Mouse (Mus musculus): Measurements from ENCODE around the gene Lmntd2. TPM values are rescaled to one million over a fixed set of nuclear protein-coding genes. Genes with fewer than 3 reads are reported as not detected.

Gene Lmntd2
- total and polyA plus RNA-seq, 2 experiments from 2014 or later, result 0.15 TPM; not detected in 1

- peaks cover 49% of the 10 kb centered on the region for H3K36me3 ChIP-seq (replicated peaks; ENCODE audit: control insufficient read depth, insufficient read depth, low read length)
- no peaks in the 10 kb centered on the region for H3K9me3 ChIP-seq (replicated peaks; ENCODE audit: control insufficient read depth, low read length)
- TF ChIP-seq CTCF (IDR thresholded peaks at IDR 0.05; ENCODE audit: low read depth) (no peak), EP300 (IDR thresholded peaks at IDR 0.05; ENCODE audit: low read depth) (no peak)
- 65% methylated on average over 6 of the region's 6 CpGs for whole genome bisulfite sequencing
- no peak for ATAC-seq (ENCODE audit: insufficient read depth, low read depth)
- no peak overlapping the region for H3K4me3 ChIP-seq (ENCODE audit: low read depth, low read length)
- H3K4me2 ChIP-seq (ENCODE audit: low read depth, low read length), result no peak overlapping the region
- no peaks in the 10 kb centered on the region for H3K27me3 ChIP-seq (ENCODE audit: control insufficient read depth, insufficient read depth, low read length)
- peak; percentile 16 for DNase-seq (ENCODE audit: low spot score)
- H3K4me1 ChIP-seq (ENCODE audit: control insufficient read depth, insufficient read depth), result peaks cover 12% of the 10 kb centered on the region
- H3K27ac ChIP-seq (ENCODE audit: low read depth), result no peak overlapping the region
- H3K9ac ChIP-seq (replicated peaks; ENCODE audit: low read depth, low read length), result no peak overlapping the region
These were observed 49.0 kb downstream of the Lmntd2 start for GRCm38 (mm10) chr7:141164850-141165249.

GRCm38 (mm10) chr7:141164397-141164796 is 49.5 kb downstream of the Lmntd2 start:
- no peaks in the 10 kb centered on the region for H3K27me3 ChIP-seq (ENCODE audit: control insufficient read depth, insufficient read depth, low read length)
- no peaks in the 10 kb centered on the region for H3K9me3 ChIP-seq (replicated peaks; ENCODE audit: control insufficient read depth, low read length)
- TF ChIP-seq CTCF (IDR thresholded peaks at IDR 0.05; ENCODE audit: low read depth) (no peak), EP300 (IDR thresholded peaks at IDR 0.05; ENCODE audit: low read depth) (no peak)
- WGBS, result 74% methylated on average over 7 of the region's 7 CpGs
- peaks cover 54% of the 10 kb centered on the region for H3K36me3 ChIP-seq (replicated peaks; ENCODE audit: control insufficient read depth, insufficient read depth, low read length)
- peaks cover 12% of the 10 kb centered on the region for H3K4me1 ChIP-seq (ENCODE audit: control insufficient read depth, insufficient read depth)
- no peak for DNase-seq (ENCODE audit: low spot score)
- no peak overlapping the region for H3K27ac ChIP-seq (ENCODE audit: low read depth)
- no peak overlapping the region for H3K4me3 ChIP-seq (ENCODE audit: low read depth, low read length)
- H3K9ac ChIP-seq (replicated peaks; ENCODE audit: low read depth, low read length), result no peak overlapping the region
- no peak for ATAC-seq (ENCODE audit: insufficient read depth, low read depth)
- H3K4me2 ChIP-seq (ENCODE audit: low read depth, low read length), result no peak overlapping the region

MicroRNA genes within 50 kb of the gene (microRNA counts, 519-probe panel; counts per million panel counts)
- microRNA mmu-miR-210, result 5,683 counts per million, percentile 74 among the panel's probes with 10 or more counts

Small RNA genes lying within 50 kb of the gene (microRNA-seq; reads per million reads assigned to microRNA genes)
- gene Mir210, result 1,367 reads per million, percentile 82 among the genes with 10 or more reads in this experiment

Other genes with a start within 250 kb of the Lmntd2 start
- gene Ifitm1, start 246.9 kb downstream of the Lmntd2 start, total RNA-seq (2014; rRNA removed; ENCODE audit: low replicate concordance), result 1.4 and 23.1 TPM in 2 replicates
- 4.1 and 6.6 TPM in 2 replicates for gene Ifitm1, start 246.9 kb downstream of the Lmntd2 start, polyA plus RNA-seq (2015; fragmentation: Nextera tagmentation; extraction: Ambion mirVana)
- gene Ifitm3, start 203.3 kb downstream of the Lmntd2 start, total RNA-seq (2014; rRNA removed; ENCODE audit: low replicate concordance), result 148 and 324 TPM in 2 replicates
- gene Ifitm3, start 203.3 kb downstream of the Lmntd2 start, polyA plus RNA-seq (2015; fragmentation: Nextera tagmentation; extraction: Ambion mirVana), result 202 and 230 TPM in 2 replicates
- gene Ifitm6, start 196.2 kb downstream of the Lmntd2 start, total RNA-seq (2014; rRNA removed; ENCODE audit: low replicate concordance), result not detected in 2 replicates
- gene Ifitm6, start 196.2 kb downstream of the Lmntd2 start, polyA plus RNA-seq (2015; fragmentation: Nextera tagmentation; extraction: Ambion mirVana), result 0.30 and 0.74 TPM in 2 replicates
- not detected in 2 replicates for gene Gm17387, start 184.9 kb downstream of the Lmntd2 start, total RNA-seq (2014; rRNA removed; ENCODE audit: low replicate concordance)
- not detected in 2 replicates for gene Gm17387, start 184.9 kb downstream of the Lmntd2 start, polyA plus RNA-seq (2015; fragmentation: Nextera tagmentation; extraction: Ambion mirVana)
- 0.43 TPM in 1 of 2 replicates, not detected in the other for gene B4galnt4, start 153.0 kb downstream of the Lmntd2 start, total RNA-seq (2014; rRNA removed; ENCODE audit: low replicate concordance)
- 0.10 TPM in 1 of 2 replicates, not detected in the other for gene B4galnt4, start 153.0 kb downstream of the Lmntd2 start, polyA plus RNA-seq (2015; fragmentation: Nextera tagmentation; extraction: Ambion mirVana)
- 3.8 TPM in 1 of 2 replicates, not detected in the other for gene Pkp3, start 135.9 kb downstream of the Lmntd2 start, total RNA-seq (2014; rRNA removed; ENCODE audit: low replicate concordance)
- gene Pkp3, start 135.9 kb downstream of the Lmntd2 start, polyA plus RNA-seq (2015; fragmentation: Nextera tagmentation; extraction: Ambion mirVana), result 0.19 and 0.20 TPM in 2 replicates
- 10.3 and 16.8 TPM in 2 replicates for gene Sigirr, start 113.5 kb downstream of the Lmntd2 start, total RNA-seq (2014; rRNA removed; ENCODE audit: low replicate concordance)
- gene Sigirr, start 113.5 kb downstream of the Lmntd2 start, polyA plus RNA-seq (2015; fragmentation: Nextera tagmentation; extraction: Ambion mirVana), result 4.2 and 5.1 TPM in 2 replicates
- not detected in 2 replicates for gene Ano9, start 96.3 kb downstream of the Lmntd2 start, total RNA-seq (2014; rRNA removed; ENCODE audit: low replicate concordance)
- gene Ano9, start 96.3 kb downstream of the Lmntd2 start, polyA plus RNA-seq (2015; fragmentation: Nextera tagmentation; extraction: Ambion mirVana), result 0.04 and 0.07 TPM in 2 replicates
- 22.3 and 35.5 TPM in 2 replicates for gene Ptdss2, start 91.7 kb downstream of the Lmntd2 start, total RNA-seq (2014; rRNA removed; ENCODE audit: low replicate concordance)
- gene Ptdss2, start 91.7 kb downstream of the Lmntd2 start, polyA plus RNA-seq (2015; fragmentation: Nextera tagmentation; extraction: Ambion mirVana), result 54.8 and 56.9 TPM in 2 replicates
- 157 and 172 TPM in 2 replicates for gene Rnh1, start 41.2 kb downstream of the Lmntd2 start, total RNA-seq (2014; rRNA removed; ENCODE audit: low replicate concordance)
- 88.3 and 90.2 TPM in 2 replicates for gene Rnh1, start 41.2 kb downstream of the Lmntd2 start, polyA plus RNA-seq (2015; fragmentation: Nextera tagmentation; extraction: Ambion mirVana)
- 72.2 and 74.9 TPM in 2 replicates for gene Hras, start 20.1 kb downstream of the Lmntd2 start, total RNA-seq (2014; rRNA removed; ENCODE audit: low replicate concordance)
- gene Hras, start 20.1 kb downstream of the Lmntd2 start, polyA plus RNA-seq (2015; fragmentation: Nextera tagmentation; extraction: Ambion mirVana), result 73.5 and 78.9 TPM in 2 replicates
- 1.1 and 5.6 TPM in 2 replicates for gene Lrrc56, start 19.9 kb downstream of the Lmntd2 start, total RNA-seq (2014; rRNA removed; ENCODE audit: low replicate concordance)
- gene Lrrc56, start 19.9 kb downstream of the Lmntd2 start, polyA plus RNA-seq (2015; fragmentation: Nextera tagmentation; extraction: Ambion mirVana), result 2.9 TPM in 2 replicates
- gene Rassf7, start 1.8 kb upstream of the Lmntd2 start, total RNA-seq (2014; rRNA removed; ENCODE audit: low replicate concordance), result 6.7 and 43.2 TPM in 2 replicates
- 5.8 and 7.1 TPM in 2 replicates for gene Rassf7, start 1.8 kb upstream of the Lmntd2 start, polyA plus RNA-seq (2015; fragmentation: Nextera tagmentation; extraction: Ambion mirVana)
- gene Phrf1, start 14.7 kb upstream of the Lmntd2 start, total RNA-seq (2014; rRNA removed; ENCODE audit: low replicate concordance), result 28.9 and 31.9 TPM in 2 replicates
- gene Phrf1, start 14.7 kb upstream of the Lmntd2 start, polyA plus RNA-seq (2015; fragmentation: Nextera tagmentation; extraction: Ambion mirVana), result 17.4 and 20.4 TPM in 2 replicates
- gene Irf7, start 52.4 kb upstream of the Lmntd2 start, total RNA-seq (2014; rRNA removed; ENCODE audit: low replicate concordance), result 10.0 and 18.8 TPM in 2 replicates
- gene Irf7, start 52.4 kb upstream of the Lmntd2 start, polyA plus RNA-seq (2015; fragmentation: Nextera tagmentation; extraction: Ambion mirVana), result 6.2 and 7.5 TPM in 2 replicates
- not detected in 2 replicates for gene Cdhr5, start 62.7 kb upstream of the Lmntd2 start, total RNA-seq (2014; rRNA removed; ENCODE audit: low replicate concordance)
- not detected in 2 replicates for gene Cdhr5, start 62.7 kb upstream of the Lmntd2 start, polyA plus RNA-seq (2015; fragmentation: Nextera tagmentation; extraction: Ambion mirVana)
- gene Sct, start 65.1 kb upstream of the Lmntd2 start, total RNA-seq (2014; rRNA removed; ENCODE audit: low replicate concordance), result not detected in 2 replicates
- 1.0 and 1.6 TPM in 2 replicates for gene Sct, start 65.1 kb upstream of the Lmntd2 start, polyA plus RNA-seq (2015; fragmentation: Nextera tagmentation; extraction: Ambion mirVana)
- gene Drd4, start 77.9 kb upstream of the Lmntd2 start, total RNA-seq (2014; rRNA removed; ENCODE audit: low replicate concordance), result not detected in 2 replicates
- gene Drd4, start 77.9 kb upstream of the Lmntd2 start, polyA plus RNA-seq (2015; fragmentation: Nextera tagmentation; extraction: Ambion mirVana), result 0.07 TPM in 1 of 2 replicates, not detected in the other
- gene Deaf1, start 113.6 kb upstream of the Lmntd2 start, total RNA-seq (2014; rRNA removed; ENCODE audit: low replicate concordance), result 26.4 and 30.6 TPM in 2 replicates
- gene Deaf1, start 113.6 kb upstream of the Lmntd2 start, polyA plus RNA-seq (2015; fragmentation: Nextera tagmentation; extraction: Ambion mirVana), result 21.2 and 22.0 TPM in 2 replicates
- gene Tmem80, start 113.7 kb upstream of the Lmntd2 start, total RNA-seq (2014; rRNA removed; ENCODE audit: low replicate concordance), result 23.6 and 33.0 TPM in 2 replicates
- gene Tmem80, start 113.7 kb upstream of the Lmntd2 start, polyA plus RNA-seq (2015; fragmentation: Nextera tagmentation; extraction: Ambion mirVana), result 29.8 and 29.9 TPM in 2 replicates
- 2.7 and 8.9 TPM in 2 replicates for gene Eps8l2, start 124.8 kb upstream of the Lmntd2 start, total RNA-seq (2014; rRNA removed; ENCODE audit: low replicate concordance)
- gene Eps8l2, start 124.8 kb upstream of the Lmntd2 start, polyA plus RNA-seq (2015; fragmentation: Nextera tagmentation; extraction: Ambion mirVana), result 0.67 and 0.69 TPM in 2 replicates
- gene Taldo1, start 178.1 kb upstream of the Lmntd2 start, total RNA-seq (2014; rRNA removed; ENCODE audit: low replicate concordance), result 151 and 173 TPM in 2 replicates
- gene Taldo1, start 178.1 kb upstream of the Lmntd2 start, polyA plus RNA-seq (2015; fragmentation: Nextera tagmentation; extraction: Ambion mirVana), result 225 and 238 TPM in 2 replicates
- 29.4 and 32.7 TPM in 2 replicates for gene Gatd1, start 200.1 kb upstream of the Lmntd2 start, total RNA-seq (2014; rRNA removed; ENCODE audit: low replicate concordance)
- 19.9 and 24.2 TPM in 2 replicates for gene Gatd1, start 200.1 kb upstream of the Lmntd2 start, polyA plus RNA-seq (2015; fragmentation: Nextera tagmentation; extraction: Ambion mirVana)
- 0.27 and 3.2 TPM in 2 replicates for gene Cend1, start 215.4 kb upstream of the Lmntd2 start, total RNA-seq (2014; rRNA removed; ENCODE audit: low replicate concordance)
- gene Cend1, start 215.4 kb upstream of the Lmntd2 start, polyA plus RNA-seq (2015; fragmentation: Nextera tagmentation; extraction: Ambion mirVana), result 1.7 and 1.8 TPM in 2 replicates
- 9.7 and 17.7 TPM in 2 replicates for gene Slc25a22, start 223.8 kb upstream of the Lmntd2 start, total RNA-seq (2014; rRNA removed; ENCODE audit: low replicate concordance)
- 11.8 and 13.1 TPM in 2 replicates for gene Slc25a22, start 223.8 kb upstream of the Lmntd2 start, polyA plus RNA-seq (2015; fragmentation: Nextera tagmentation; extraction: Ambion mirVana)
- gene Pidd1, start 229.9 kb upstream of the Lmntd2 start, total RNA-seq (2014; rRNA removed; ENCODE audit: low replicate concordance), result 0.15 and 2.0 TPM in 2 replicates
- gene Pidd1, start 229.9 kb upstream of the Lmntd2 start, polyA plus RNA-seq (2015; fragmentation: Nextera tagmentation; extraction: Ambion mirVana), result 1.7 and 2.3 TPM in 2 replicates
- 302 and 309 TPM in 2 replicates for gene Rplp2, start 233.3 kb upstream of the Lmntd2 start, total RNA-seq (2014; rRNA removed; ENCODE audit: low replicate concordance)
- gene Rplp2, start 233.3 kb upstream of the Lmntd2 start, polyA plus RNA-seq (2015; fragmentation: Nextera tagmentation; extraction: Ambion mirVana), result 880 and 926 TPM in 2 replicates
- gene Pnpla2, start 241.1 kb upstream of the Lmntd2 start, total RNA-seq (2014; rRNA removed; ENCODE audit: low replicate concordance), result 47.9 and 63.8 TPM in 2 replicates
- 157 and 159 TPM in 2 replicates for gene Pnpla2, start 241.1 kb upstream of the Lmntd2 start, polyA plus RNA-seq (2015; fragmentation: Nextera tagmentation; extraction: Ambion mirVana)
- 6.2 and 134 TPM in 2 replicates for gene Cracr2b, start 247.0 kb upstream of the Lmntd2 start, total RNA-seq (2014; rRNA removed; ENCODE audit: low replicate concordance)
- gene Cracr2b, start 247.0 kb upstream of the Lmntd2 start, polyA plus RNA-seq (2015; fragmentation: Nextera tagmentation; extraction: Ambion mirVana), result 23.9 and 24.2 TPM in 2 replicates